Comparison of ENCODE assay signal across 20 mouse cellular contexts in genomic region chr10:31597886-31598285, GRCm38 (mm10).
"Had no signal": no experiment of that assay in that cellular context is flagged by ENCODE, and none has a peak within 500 bp of the region (broad histone marks: within the 10 kb centered on the region; RNA-seq: fewer than 3 reads in every experiment).

No protein-coding gene starts in this region.

- H3K36me3 ChIP-seq: lung, embryonic 15.5 days; midbrain, embryonic 13.5 days; midbrain, embryonic 15.5 days; neural tube, embryonic 13.5 days; neural tube, embryonic 15.5 days had no signal

- H3K27ac ChIP-seq: lung, embryonic 15.5 days; macrophage; midbrain, embryonic 13.5 days; midbrain, embryonic 15.5 days; neural tube, embryonic 13.5 days; neural tube, embryonic 15.5 days had no signal

- H3K27me3 ChIP-seq: lung, embryonic 15.5 days; megakaryocyte, embryonic 14.5 days; midbrain, embryonic 13.5 days; midbrain, embryonic 15.5 days; neural tube, embryonic 13.5 days; neural tube, embryonic 15.5 days had no signal

- H3K4me3 ChIP-seq: lung, embryonic 15.5 days; megakaryocyte, embryonic 14.5 days; midbrain, embryonic 13.5 days; midbrain, embryonic 15.5 days; neural tube, embryonic 13.5 days; neural tube, embryonic 15.5 days had no signal

- ATAC-seq: lung, postnatal 0 days; midbrain, embryonic 13.5 days; midbrain, embryonic 15.5 days had no signal

- H3K4me2 ChIP-seq: lung, embryonic 15.5 days; midbrain, embryonic 11.5 days; midbrain, embryonic 13.5 days; midbrain, embryonic 15.5 days; neural tube, embryonic 13.5 days; neural tube, embryonic 15.5 days had no signal

- DNase-seq: lung, adult 2 months; lung, postnatal 14 days; lung, postnatal 36 days; retina, postnatal 1 day; right cerebral cortex, adult 18-20 months; right cerebral cortex, postnatal 25 days; right cerebral cortex, postnatal 4 days; spleen, adult 18-20 months; thymus, adult 18-20 months; thymus, postnatal 14 days; thymus, postnatal 36 days had no signal
